Mouse (Mus musculus) c-Kit-negative CD71-positive TER-119-positive erythroid progenitor cells, embryonic 14.5 days (primary cell): Measurements from ENCODE around the gene Hoxb8.

Source experiments
- DNase-seq: peaks from one replicate; pipeline ENCODE4 v3.0.0-alpha.2; 2013; ENCODE audit warnings: low read depth, low spot score

Hoxb8 gene

GRCm38 (mm10) chr11:96332618-96333032 lies 50.9 kb downstream of the Hoxb8 start:
- DNase-seq: no peak

- no peak for DNase-seq
These were observed 51.7 kb downstream of the Hoxb8 start for GRCm38 (mm10) chr11:96333241-96334001.

- no peak for DNase-seq
These were observed 52.3 kb downstream of the Hoxb8 start for GRCm38 (mm10) chr11:96334002-96334364.
